Mouse (Mus musculus) G1E (cell line): ENCODE data around the gene Prkcz.

Experiments
- CTCF ChIP-seq: IDR thresholded peaks from 2 replicates; pipeline ENCODE4 v1.5.1; 2012; ENCODE audit warnings: low read depth, low read length, inconsistent platforms, mixed read lengths
- GATA1 ChIP-seq: IDR thresholded peaks from 2 replicates; pipeline ENCODE4 v1.6.1; 2012; ENCODE audit warnings: borderline replicate concordance, low read length, inconsistent platforms, mixed read lengths
- POLR2AphosphoS5 ChIP-seq: IDR thresholded peaks from 2 replicates; pipeline ENCODE4 v1.6.1; 2012; ENCODE audit warnings: low read depth, low read length, inconsistent platforms; ENCODE audit not compliant: insufficient replicate concordance

GRCm38 (mm10) chr4:155336284-155337050, 24.7 kb downstream of the Prkcz start:
- no peak for TF ChIP-seq CTCF
- TF ChIP-seq GATA1: no peak
- no peak for TF ChIP-seq POLR2AphosphoS5
